Comparison of ENCODE assay signal across 10 mouse cellular contexts in the genomic region with DNA sequence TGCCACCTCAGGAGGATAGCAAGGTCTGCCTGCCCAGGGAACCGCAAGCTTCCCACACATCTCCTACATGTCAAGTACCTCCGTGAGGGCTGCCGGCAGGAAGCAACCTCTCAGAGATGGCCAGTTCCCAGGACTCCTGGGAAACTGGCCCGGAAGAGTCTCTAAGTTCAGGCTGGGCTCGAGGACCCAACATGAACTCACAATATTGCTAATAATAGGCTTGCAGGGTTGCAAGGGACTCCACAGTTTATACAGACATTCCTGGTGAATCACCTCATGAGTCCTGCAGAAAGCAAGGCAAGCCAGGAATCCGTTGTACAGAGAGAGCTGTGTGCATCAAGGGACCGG. TPM values are rescaled to one million over a fixed set of nuclear protein-coding genes. Genes with fewer than 3 reads are reported as not detected.
DNase-seq lines count a peak whose midpoint lies in the region; ATAC-seq and TF ChIP-seq lines count a peak whose summit lies in the region.
"Had no signal": no experiment of that assay in that cellular context is flagged by ENCODE, and none has a peak within 500 bp of the region (broad histone marks: within the 10 kb centered on the region; RNA-seq: fewer than 3 reads in every experiment).

No protein-coding gene starts in this region.

- 0 out of 2 replicates have a peak, but pooled peaks cover 4% of the 10 kb centered on the region for H3K36me3 ChIP-seq in kidney, embryonic 15.5 days

- no peak for TF ChIP-seq POLR2A in embryonic fibroblast, embryonic 13.5 days (IDR thresholded peaks at IDR 0.05; ENCODE audit: low read depth, low read length)

- no peaks in the 10 kb centered on the region for H3K27me3 ChIP-seq in kidney, embryonic 15.5 days
- H3K27me3 ChIP-seq: neural tube, embryonic 12.5 days had no signal

- H3K4me2 ChIP-seq in kidney, embryonic 15.5 days = no peak overlapping the region
- H3K4me2 ChIP-seq: neural tube, embryonic 12.5 days had no signal

- H3K9me3 ChIP-seq in kidney, embryonic 15.5 days (replicated peaks) = no peaks in the 10 kb centered on the region
- H3K9me3 ChIP-seq: neural tube, embryonic 12.5 days had no signal

- no peak overlapping the region for H3K9ac ChIP-seq in kidney, embryonic 15.5 days
- H3K9ac ChIP-seq: neural tube, embryonic 12.5 days had no signal

- ATAC-seq in kidney, embryonic 15.5 days (replicated peaks; ENCODE audit: low FRiP score) = no peak

- H3K4me3 ChIP-seq in kidney, embryonic 15.5 days (replicated peaks) = no peak overlapping the region
- H3K4me3 ChIP-seq in embryonic fibroblast, embryonic 13.5 days (ENCODE audit: insufficient read depth, low read length) = no peak overlapping the region
- H3K4me3 ChIP-seq: neural tube, embryonic 12.5 days had no signal

- DNase-seq in adrenal gland, adult (ENCODE audit: inconsistent age in 2 of 2, low spot score in 1 of 2) = peak; percentile 39 to 68
- no peak for DNase-seq in adrenal gland, adult 18-20 months (ENCODE audit: low spot score in 2 of 2)
- no peak for DNase-seq in kidney, postnatal 36 days
- DNase-seq in lung, postnatal 36 days = peak; percentile 37
- DNase-seq in layer of hippocampus, postnatal 25 days (ENCODE audit: extremely low spot score in 1 of 2, low spot score in 1 of 2) = no peak
- DNase-seq in frontal cortex, adult 2 months (ENCODE audit: extremely low spot score in 1 of 2, low spot score in 1 of 2) = no peak

- TF ChIP-seq CTCF in embryonic fibroblast, embryonic 13.5 days (IDR thresholded peaks at IDR 0.05; ENCODE audit: borderline replicate concordance, insufficient read depth, low read length) = no peak

- H3K27ac ChIP-seq in kidney, embryonic 15.5 days = peak overlapping the region; percentile 34
- peak overlapping the region; percentile 74 for H3K27ac ChIP-seq in embryonic fibroblast, embryonic 13.5 days (ENCODE audit: insufficient read depth, low read length)
- H3K27ac ChIP-seq: neural tube, embryonic 12.5 days had no signal

- 70% methylated on average over 7 of the region's 7 CpGs for WGBS in kidney, embryonic 15.5 days

- peaks cover 69% of the 10 kb centered on the region for H3K4me1 ChIP-seq in kidney, embryonic 15.5 days
- peaks cover 44% of the 10 kb centered on the region for H3K4me1 ChIP-seq in embryonic fibroblast, embryonic 13.5 days (ENCODE audit: control insufficient read depth, insufficient read depth, low read length)

RNA-seq across cellular contexts. Expression of a gene that starts 13.2 kb away (rescaled TPM):
- total RNA-seq in adrenal gland, adult 18-20 months (2021) = 10 to 100 TPM; 31.4 to 36.2 TPM
- polyA plus RNA-seq in kidney, embryonic 15.5 days (2015; fragmentation: Nextera tagmentation; extraction: Ambion mirVana) = 3.5 and 4.2 TPM in 2 replicates
- polyA plus RNA-seq in embryonic fibroblast, embryonic 13.5 days (2011; ENCODE audit: insufficient read length, low read depth, missing spikeins) = 20.2 and 21.8 TPM in 2 replicates
- total RNA-seq in layer of hippocampus, postnatal 25 days (2021) = 10 to 100 TPM; 36.3 to 46.3 TPM
- 8.5 and 10.5 TPM in 2 replicates for polyA plus RNA-seq in frontal cortex, adult 2 months (2012; rRNA removed)

RNA-seq across cellular contexts. Expression of a gene that starts 21.0 kb away (rescaled TPM):
- total RNA-seq in adrenal gland, adult 18-20 months (2021) = not detected
- 0.27 TPM in 1 of 2 replicates, not detected in the other for polyA plus RNA-seq in kidney, embryonic 15.5 days (2015; fragmentation: Nextera tagmentation; extraction: Ambion mirVana)
- not detected in 2 replicates for polyA plus RNA-seq in embryonic fibroblast, embryonic 13.5 days (2011; ENCODE audit: insufficient read length, low read depth, missing spikeins)
- not detected for total RNA-seq in layer of hippocampus, postnatal 25 days (2021)
- polyA plus RNA-seq in frontal cortex, adult 2 months (2012; rRNA removed) = 0.30 TPM in 1 of 2 replicates, not detected in the other
- total RNA-seq: hematopoietic stem cell, adult 5-6 weeks had no signal
- polyA plus RNA-seq: neural tube, embryonic 12.5 days had no signal

RNA-seq across cellular contexts. Expression of a gene that starts 58.9 kb away (rescaled TPM):
- total RNA-seq in adrenal gland, adult 18-20 months (2021) = 1 to 10 TPM; 2.8 to 3.8 TPM
- polyA plus RNA-seq in kidney, embryonic 15.5 days (2015; fragmentation: Nextera tagmentation; extraction: Ambion mirVana) = 37.6 and 39.6 TPM in 2 replicates
- 16.9 and 26.0 TPM in 2 replicates for polyA plus RNA-seq in embryonic fibroblast, embryonic 13.5 days (2011; ENCODE audit: insufficient read length, low read depth, missing spikeins)
- total RNA-seq in layer of hippocampus, postnatal 25 days (2021) = 1 to 10 TPM; 4.0 to 7.2 TPM
- 6.6 and 7.3 TPM in 2 replicates for polyA plus RNA-seq in frontal cortex, adult 2 months (2012; rRNA removed)

Comparison
In these comparisons a context has a peak if more than half of its experiments do, and no peak if none do; other contexts are left out.
1. DNase-seq: peak in adrenal gland, adult (2 of 2) and lung, postnatal 36 days (single experiment); none in adrenal gland, adult 18-20 months (0 of 2), kidney, postnatal 36 days (0 of 2), layer of hippocampus, postnatal 25 days (0 of 2) and frontal cortex, adult 2 months (0 of 2).